Mouse (Mus musculus): ENCODE data around the gene Trim3. TPM values are rescaled to one million over a fixed set of nuclear protein-coding genes. Genes with fewer than 3 reads are reported as not detected.

Trim3 gene
- polyA plus RNA-seq, 1 experiment from 2014 or later, result 39.7 TPM

- Histone ChIP-seq H3K27me3 (no peaks in the 10 kb centered on the region), H3K4me2 (no peak overlapping the region), H3K9ac (no peak overlapping the region), H3K4me3 (no peak overlapping the region), H3K4me1 (no peaks in the 10 kb centered on the region), H3K36me3 (no peaks in the 10 kb centered on the region), H3K9me3 (0 out of 2 replicates have a peak, but pooled peaks cover 5% of the 10 kb centered on the region), H3K27ac (no peak overlapping the region)
- WGBS, result 33% methylated on average over 9 of the region's 9 CpGs
- no peak for ATAC-seq (ENCODE audit: insufficient number of reproducible peaks, low FRiP score, low TSS enrichment, low read depth)
These were observed 30.3 kb downstream of the Trim3 start for GRCm38 (mm10) chr7:105602860-105603623.

- Histone ChIP-seq H3K4me3 (no peak overlapping the region), H3K4me2 (no peak overlapping the region), H3K36me3 (no peaks in the 10 kb centered on the region), H3K9ac (no peak overlapping the region), H3K9me3 (no peaks in the 10 kb centered on the region), H3K27me3 (no peaks in the 10 kb centered on the region), H3K4me1 (no peaks in the 10 kb centered on the region), H3K27ac (no peak overlapping the region)
- WGBS, result 38% methylated on average over 7 of the region's 7 CpGs
- no peak for ATAC-seq (ENCODE audit: insufficient number of reproducible peaks, low FRiP score, low TSS enrichment, low read depth)
These were observed 43.3 kb downstream of the Trim3 start for GRCm38 (mm10) chr7:105590097-105590496.

DNA sequence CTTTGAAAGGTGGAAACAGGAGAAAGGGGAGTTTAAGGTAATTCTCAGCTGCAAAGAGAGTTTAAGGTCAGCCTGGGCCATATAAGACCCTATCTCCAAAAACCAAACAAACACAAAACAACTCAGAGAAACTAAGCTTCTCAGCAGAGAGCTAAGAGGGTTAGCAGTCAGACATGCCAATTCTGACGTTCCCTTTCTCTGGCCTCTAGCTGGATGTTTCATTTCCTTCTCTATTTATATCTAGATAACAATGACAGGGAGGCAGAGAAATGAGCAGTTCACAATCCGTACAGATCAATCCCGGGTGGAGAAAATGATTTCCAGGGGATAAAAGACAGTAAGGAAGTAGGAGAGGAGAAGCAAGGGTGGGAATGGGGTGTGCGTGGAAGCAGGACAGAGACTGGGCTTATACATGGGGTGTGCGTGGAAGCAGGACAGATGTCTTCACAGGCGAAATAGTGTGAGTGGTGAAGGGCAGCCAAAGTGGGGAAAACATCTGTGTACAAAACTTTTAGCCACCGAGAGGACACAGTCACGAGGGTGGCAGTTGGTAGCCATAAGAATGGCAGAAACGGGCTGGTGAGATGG, 45.0 kb downstream of the Trim3 start:
- WGBS, result 70% methylated on average over 9 of the region's 9 CpGs
- H3K4me1 ChIP-seq, result no peaks in the 10 kb centered on the region
- H3K27me3 ChIP-seq, result no peaks in the 10 kb centered on the region
- no peak overlapping the region for H3K4me2 ChIP-seq
- H3K9ac ChIP-seq, result no peak overlapping the region
- no peaks in the 10 kb centered on the region for H3K9me3 ChIP-seq
- H3K4me3 ChIP-seq, result no peak overlapping the region
- H3K36me3 ChIP-seq, result no peaks in the 10 kb centered on the region
- no peak overlapping the region for H3K27ac ChIP-seq
- no peak for ATAC-seq (ENCODE audit: insufficient number of reproducible peaks, low FRiP score, low TSS enrichment, low read depth)

DNA sequence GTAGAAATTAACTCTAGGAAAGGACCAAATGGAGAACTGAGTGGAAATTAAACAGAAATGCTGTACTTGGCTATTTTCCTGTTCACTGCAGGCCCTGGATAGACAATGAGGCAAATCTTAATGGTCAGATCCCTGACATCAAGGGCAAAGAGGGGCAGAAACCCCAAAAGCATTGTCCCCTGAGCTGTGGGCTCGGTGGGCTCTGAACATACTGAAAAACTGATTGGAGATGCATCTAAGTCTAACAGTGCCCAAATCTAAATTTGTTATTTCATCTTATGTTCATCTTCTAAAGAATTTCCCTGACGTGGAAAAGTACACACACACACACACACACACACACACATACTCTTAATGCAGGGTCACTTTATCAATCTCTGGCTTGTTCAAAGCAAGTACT, 51.4 kb downstream of the Trim3 start:
- peaks cover 17% of the 10 kb centered on the region; the same call in 1 of the 2 replicates for H3K4me1 ChIP-seq
- WGBS, result 81% methylated on average over 2 of the region's 2 CpGs
- no peaks in the 10 kb centered on the region for H3K9me3 ChIP-seq
- no peaks in the 10 kb centered on the region for H3K36me3 ChIP-seq
- no peak for ATAC-seq (ENCODE audit: insufficient number of reproducible peaks, low FRiP score, low TSS enrichment, low read depth)
- no peak overlapping the region for H3K9ac ChIP-seq
- H3K4me2 ChIP-seq, result peak overlapping the region; percentile 70
- H3K27me3 ChIP-seq, result no peaks in the 10 kb centered on the region
- no peak overlapping the region for H3K27ac ChIP-seq
- H3K4me3 ChIP-seq, result peak overlapping the region; percentile 81; the same call in 1 of the 2 replicates

DNA sequence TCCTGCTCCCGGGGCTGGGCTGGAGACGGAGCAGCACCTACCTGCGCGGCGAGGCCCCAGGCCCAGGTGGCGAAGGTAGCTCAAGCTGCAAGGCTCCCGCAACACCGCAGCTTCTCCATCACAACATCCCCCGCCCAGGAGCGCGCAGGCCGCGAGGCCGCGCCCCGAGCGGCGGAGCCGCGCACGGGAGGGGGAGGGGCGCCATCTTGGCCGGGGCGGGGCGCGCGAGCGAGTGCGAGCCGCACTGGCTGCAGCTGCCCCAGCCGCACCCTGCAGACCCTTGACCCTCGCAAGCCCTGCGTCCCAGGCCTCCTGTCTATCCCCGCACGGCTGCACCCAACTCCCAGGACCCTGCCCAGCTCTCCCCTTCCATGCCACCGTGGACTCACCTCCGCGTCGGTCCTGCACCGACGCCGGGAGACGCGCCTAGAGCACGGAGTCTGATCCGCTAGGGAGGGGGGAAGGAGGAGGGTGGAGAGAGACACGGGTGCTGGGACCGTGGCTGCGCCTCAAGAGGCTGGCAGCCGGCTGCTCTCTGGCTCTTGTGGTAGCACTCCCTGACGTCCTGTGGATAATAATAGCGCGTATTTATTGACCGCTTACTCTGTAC, 52.2 kb downstream of the Trim3 start, which contains the start of gene Apbb1:
Gene Apbb1 (minus strand): TSS at position 560 of the 610 bp plus-strand sequence.
- Histone ChIP-seq H3K4me3 (peak within 1 kb of the TSS; percentile 81), H3K9me3 (no peaks in the 10 kb centered on the region), H3K27ac (peak within 1 kb of the TSS; percentile 77), H3K4me1 (peaks cover 18% of the 10 kb centered on the region; the same call in 1 of the 2 replicates), H3K36me3 (no peaks in the 10 kb centered on the region), H3K9ac (peak within 1 kb of the TSS; percentile 61), H3K27me3 (no peaks in the 10 kb centered on the region), H3K4me2 (peak within 1 kb of the TSS; percentile 70)
- peak; percentile 87 for ATAC-seq (ENCODE audit: insufficient number of reproducible peaks, low FRiP score, low TSS enrichment, low read depth)
- WGBS, result under 1% methylated on average over 44 of the region's 54 CpGs

DNA sequence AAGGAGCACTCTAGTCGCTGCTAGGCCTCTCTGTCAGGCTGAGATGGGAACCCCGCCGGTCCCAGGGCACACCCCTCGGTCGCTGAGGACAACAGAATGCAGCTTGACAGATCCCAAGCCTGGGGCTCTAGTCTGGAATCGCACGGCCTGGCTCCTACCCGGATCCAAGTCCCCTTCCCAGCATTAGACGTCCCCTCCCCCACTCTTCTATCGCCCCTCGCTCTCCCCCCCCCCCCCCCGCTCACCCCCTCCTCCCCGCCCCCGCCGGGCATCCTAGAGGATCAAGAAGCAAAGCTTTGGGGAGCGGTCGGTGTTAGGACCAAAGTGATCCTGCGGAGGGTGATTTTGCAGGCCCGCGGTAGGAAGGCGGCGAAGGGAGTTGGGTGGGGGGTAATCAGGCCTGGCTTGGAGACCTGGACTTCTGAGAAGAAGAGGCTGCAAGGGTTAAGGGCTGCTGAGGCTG, 52.7 kb downstream of the Trim3 start:
- Histone ChIP-seq H3K27me3 (no peaks in the 10 kb centered on the region), H3K4me2 (peak overlapping the region; percentile 70), H3K36me3 (no peaks in the 10 kb centered on the region), H3K4me1 (peaks cover 20% of the 10 kb centered on the region; the same call in 1 of the 2 replicates), H3K27ac (peak overlapping the region; percentile 77), H3K4me3 (peak overlapping the region; percentile 81), H3K9ac (peak overlapping the region; percentile 61), H3K9me3 (no peaks in the 10 kb centered on the region)
- no peak; the same call in none of the 2 replicates for ATAC-seq (ENCODE audit: insufficient number of reproducible peaks, low FRiP score, low TSS enrichment, low read depth)
- WGBS, result 3% methylated on average over 15 of the region's 22 CpGs

DNA sequence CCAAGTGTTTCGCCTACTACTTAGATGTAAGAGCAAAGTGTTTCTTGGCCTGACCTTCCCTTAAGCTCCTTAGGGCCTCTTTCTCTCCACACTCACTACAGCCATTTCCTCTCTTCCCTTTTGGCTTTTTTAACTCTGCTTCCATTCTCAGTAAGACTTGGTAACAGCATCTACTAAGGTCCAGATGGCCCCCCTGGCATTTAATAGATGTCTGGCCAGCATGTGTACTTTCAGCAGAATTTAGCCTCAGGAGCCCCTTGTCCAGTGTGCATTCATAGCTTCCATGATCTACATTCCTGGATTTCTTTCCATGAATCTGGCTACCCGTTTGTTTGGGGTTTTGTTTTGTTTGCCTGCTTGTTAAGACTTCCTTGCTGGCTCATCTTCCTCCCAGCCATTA, 54.9 kb downstream of the Trim3 start:
- Histone ChIP-seq H3K4me2 (no peak overlapping the region), H3K36me3 (peaks cover 7% of the 10 kb centered on the region), H3K9ac (no peak overlapping the region), H3K4me1 (peaks cover 20% of the 10 kb centered on the region; the same call in 1 of the 2 replicates), H3K4me3 (no peak overlapping the region), H3K27ac (no peak overlapping the region), H3K27me3 (no peaks in the 10 kb centered on the region), H3K9me3 (no peaks in the 10 kb centered on the region)
- ATAC-seq (ENCODE audit: insufficient number of reproducible peaks, low FRiP score, low TSS enrichment, low read depth), result no peak
- WGBS, result 64% methylated on average over 2 of the region's 2 CpGs

DNA sequence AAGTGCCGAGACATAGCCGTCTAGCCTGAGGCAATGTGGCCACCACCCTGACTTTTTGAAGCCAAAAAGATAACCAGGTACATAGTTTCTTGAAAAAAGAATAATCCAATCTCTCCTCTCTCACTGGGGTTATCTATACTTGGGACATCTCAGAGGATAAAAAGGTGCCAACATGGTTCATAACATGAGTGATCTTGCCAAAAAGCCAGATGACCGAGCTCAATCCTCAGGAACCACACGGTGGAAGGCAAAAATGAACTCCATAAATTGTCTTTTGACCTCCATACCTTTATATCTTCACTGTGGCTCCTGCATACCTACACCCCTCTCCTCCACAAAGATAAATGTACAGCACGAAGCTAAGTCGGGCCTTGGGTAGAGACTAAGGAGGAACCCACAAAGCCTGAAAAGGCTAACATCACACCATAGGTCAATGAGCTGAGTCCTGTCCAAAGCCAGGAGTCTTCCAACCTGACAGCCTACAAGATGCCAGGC, 55.9 kb downstream of the Trim3 start:
- no peak overlapping the region for H3K27ac ChIP-seq
- peaks cover 18% of the 10 kb centered on the region for H3K36me3 ChIP-seq
- no peak overlapping the region for H3K4me3 ChIP-seq
- no peak overlapping the region for H3K9ac ChIP-seq
- H3K4me2 ChIP-seq, result no peak overlapping the region
- no peak for ATAC-seq (ENCODE audit: insufficient number of reproducible peaks, low FRiP score, low TSS enrichment, low read depth)
- H3K4me1 ChIP-seq, result peaks cover 20% of the 10 kb centered on the region; the same call in 1 of the 2 replicates
- no peaks in the 10 kb centered on the region for H3K27me3 ChIP-seq
- WGBS, result 84% methylated on average over 6 of the region's 6 CpGs
- H3K9me3 ChIP-seq, result no peaks in the 10 kb centered on the region

DNA sequence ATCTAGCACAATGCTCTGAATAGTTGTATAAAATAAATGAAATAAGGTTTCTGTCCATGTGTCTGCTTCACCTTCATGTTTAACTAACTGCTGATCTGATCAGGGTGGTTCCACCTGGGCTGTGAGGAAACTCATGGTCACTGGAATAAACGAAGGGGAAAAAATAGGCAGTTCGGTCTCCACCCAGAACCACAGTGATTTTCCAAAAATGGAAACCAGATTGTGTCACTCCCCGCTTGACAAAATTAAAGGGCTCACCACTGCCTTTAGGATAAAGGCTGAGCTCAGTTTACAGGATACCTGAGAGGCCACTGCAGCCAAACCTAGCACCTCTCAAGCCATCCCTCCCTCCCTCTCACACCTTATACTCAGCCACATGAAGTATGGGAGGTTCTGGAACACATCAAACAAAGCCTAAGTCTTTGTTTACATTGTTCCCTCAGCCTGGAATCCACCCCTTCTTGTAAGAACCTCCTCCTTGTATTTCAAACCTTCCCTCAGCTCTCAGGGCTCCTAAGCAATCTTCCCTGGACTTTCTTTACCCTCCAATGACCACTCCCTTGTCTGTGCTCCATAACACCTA, 57.1 kb downstream of the Trim3 start:
- Histone ChIP-seq H3K4me1 (peaks cover 20% of the 10 kb centered on the region; the same call in 1 of the 2 replicates), H3K27ac (no peak overlapping the region), H3K9ac (no peak overlapping the region), H3K4me3 (no peak overlapping the region), H3K4me2 (no peak overlapping the region), H3K36me3 (peaks cover 18% of the 10 kb centered on the region), H3K9me3 (no peaks in the 10 kb centered on the region), H3K27me3 (no peaks in the 10 kb centered on the region)
- no peak for ATAC-seq (ENCODE audit: insufficient number of reproducible peaks, low FRiP score, low TSS enrichment, low read depth)
- WGBS, result 42% methylated on average over 3 of the region's 3 CpGs

DNA sequence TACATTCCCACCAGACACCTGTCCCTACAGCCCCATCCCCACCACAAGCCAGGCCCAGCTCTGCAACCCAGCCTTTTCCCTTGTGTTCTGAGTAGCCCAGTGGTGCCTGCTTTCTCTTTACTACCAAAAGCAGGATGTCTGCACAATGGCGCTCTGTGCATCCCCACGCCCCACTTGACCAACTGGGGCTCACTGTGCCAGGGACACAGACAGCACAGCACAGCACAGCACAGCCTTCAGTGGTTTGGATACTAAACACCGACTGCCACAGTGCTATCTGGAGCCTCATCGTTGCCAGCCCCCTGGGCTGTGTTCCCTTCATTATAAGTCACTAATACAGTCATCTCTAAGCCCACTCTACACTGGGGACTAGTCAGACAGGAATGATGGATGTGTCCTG, 58.8 kb downstream of the Trim3 start:
- WGBS, result 85% methylated on average over 4 of the region's 4 CpGs
- ATAC-seq (ENCODE audit: insufficient number of reproducible peaks, low FRiP score, low TSS enrichment, low read depth), result no peak
- H3K27me3 ChIP-seq, result no peaks in the 10 kb centered on the region
- H3K4me1 ChIP-seq, result peaks cover 16% of the 10 kb centered on the region
- H3K9me3 ChIP-seq, result no peaks in the 10 kb centered on the region
- H3K36me3 ChIP-seq, result peaks cover 18% of the 10 kb centered on the region
- H3K27ac ChIP-seq, result no peak overlapping the region
- H3K4me2 ChIP-seq, result no peak overlapping the region
- H3K9ac ChIP-seq, result no peak overlapping the region
- H3K4me3 ChIP-seq, result no peak overlapping the region

DNA sequence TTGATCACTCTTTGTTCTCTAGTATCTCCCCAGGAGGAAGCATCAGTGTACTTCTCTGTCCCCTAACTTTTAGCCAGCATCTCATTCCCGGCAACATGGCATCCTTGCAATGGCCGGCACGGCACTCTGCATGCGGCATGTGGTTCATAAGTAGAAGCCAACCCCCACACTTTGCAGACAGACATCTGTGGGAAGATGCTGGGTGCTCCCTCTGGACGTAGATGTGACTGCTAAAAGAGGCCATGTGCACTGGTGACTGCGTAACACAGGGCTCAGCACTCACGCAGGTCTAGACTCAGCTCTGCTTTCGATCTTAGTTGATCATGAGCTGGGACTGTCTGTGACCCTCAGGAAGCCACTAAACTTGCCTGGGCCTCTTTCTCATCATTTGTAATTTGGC, 60.4 kb downstream of the Trim3 start:
- no peak for ATAC-seq (ENCODE audit: insufficient number of reproducible peaks, low FRiP score, low TSS enrichment, low read depth)
- Histone ChIP-seq H3K9ac (no peak overlapping the region), H3K27me3 (no peaks in the 10 kb centered on the region), H3K4me3 (no peak overlapping the region), H3K4me1 (peaks cover 21% of the 10 kb centered on the region), H3K27ac (no peak overlapping the region), H3K9me3 (no peaks in the 10 kb centered on the region), H3K36me3 (peaks cover 19% of the 10 kb centered on the region), H3K4me2 (no peak overlapping the region)
- 91% methylated on average over 8 of the region's 8 CpGs for WGBS

Measured in limb, embryonic 15.5 days (tissue).